Mouse (Mus musculus) lung, postnatal 10 days (tissue): Measurements from ENCODE around the gene 1700022I11Rik.

ENCODE experiments used
- DNase-seq: peaks from one replicate; pipeline ENCODE4 v3.0.0; 2021

Gene 1700022I11Rik

DNA sequence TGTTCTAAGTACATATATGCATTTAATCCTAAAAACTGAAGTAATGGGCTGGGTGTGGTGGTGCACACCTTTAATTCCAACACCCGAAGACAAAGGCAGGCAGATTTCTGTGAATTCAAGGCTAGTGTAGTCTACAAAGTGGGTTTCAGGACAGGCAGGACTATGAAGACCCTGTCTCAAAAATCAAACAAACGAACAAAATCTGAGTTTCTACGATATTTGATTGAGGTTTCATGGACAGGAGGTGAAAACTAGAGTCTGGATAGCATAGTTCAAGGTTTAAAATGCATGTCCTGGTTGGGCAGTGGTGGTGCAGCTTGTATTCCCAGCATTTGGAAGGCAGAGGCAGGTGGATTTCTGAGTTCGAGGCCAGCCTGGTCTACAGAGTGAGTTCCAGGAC lies at the start of gene 1700022I11Rik:
Gene 1700022I11Rik, plus strand, starts transcription at position 301 of the 400 bp plus-strand sequence.
- no peak for DNase-seq

DNA sequence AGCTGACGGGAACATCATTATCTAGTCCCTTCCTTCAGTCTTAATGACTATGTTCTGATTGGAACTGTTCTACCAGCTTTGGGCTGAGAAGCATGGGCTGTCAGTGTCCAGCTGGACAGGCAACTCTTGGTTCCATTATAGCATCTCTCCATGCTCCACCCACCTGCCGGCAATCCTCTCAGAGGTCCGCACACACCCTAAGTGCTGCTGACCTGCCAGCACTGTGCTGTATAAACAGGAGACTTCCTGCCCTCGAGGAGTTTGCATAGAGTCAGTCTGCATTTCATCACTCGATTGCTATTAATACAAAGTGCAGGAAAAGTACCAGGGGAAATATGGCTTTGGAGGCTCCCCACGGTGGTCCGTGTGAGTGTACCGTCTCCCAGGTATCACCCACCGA lies 48.7 kb upstream of the 1700022I11Rik start:
- no peak for DNase-seq

DNA sequence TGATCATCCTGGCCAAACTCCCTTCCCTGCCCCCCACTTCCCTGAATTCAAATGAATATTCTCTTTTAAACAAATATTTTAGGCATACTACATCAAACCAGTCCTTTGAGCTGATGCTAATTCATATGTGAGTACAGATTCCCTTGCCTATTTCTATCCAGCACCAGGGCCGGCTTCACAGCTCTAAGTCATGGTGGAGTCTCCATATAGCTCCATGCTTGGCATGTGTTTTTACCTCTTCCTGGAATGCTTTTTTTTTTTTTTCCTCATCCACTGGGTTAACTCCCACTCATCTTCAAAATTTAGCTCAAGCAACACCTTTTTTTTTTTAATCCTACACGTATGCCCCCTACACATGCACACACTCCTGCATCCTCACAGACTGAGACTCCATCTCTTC lies 47.9 kb upstream of the 1700022I11Rik start:
- DNase-seq, result no peak

DNA sequence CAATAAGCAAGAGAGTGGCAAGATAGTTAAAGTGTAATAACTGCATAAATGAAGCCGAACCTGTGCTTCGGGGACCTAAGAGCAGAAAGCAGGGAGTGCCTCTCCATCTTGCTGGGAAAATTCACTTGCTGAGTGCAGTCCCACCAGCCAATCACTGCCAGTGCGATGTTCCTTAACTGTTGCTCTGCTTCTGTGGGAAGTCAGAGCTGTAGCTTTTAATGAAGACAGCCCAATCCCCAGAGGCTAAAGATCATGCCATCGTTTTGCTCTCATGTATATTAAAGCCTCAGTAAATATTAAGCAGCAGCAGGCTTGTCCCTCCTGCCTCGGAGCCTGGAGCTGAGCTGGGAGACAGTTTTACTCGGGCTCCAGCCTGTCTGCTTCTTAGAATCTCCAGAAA lies 47.3 kb upstream of the 1700022I11Rik start:
- no peak for DNase-seq

DNA sequence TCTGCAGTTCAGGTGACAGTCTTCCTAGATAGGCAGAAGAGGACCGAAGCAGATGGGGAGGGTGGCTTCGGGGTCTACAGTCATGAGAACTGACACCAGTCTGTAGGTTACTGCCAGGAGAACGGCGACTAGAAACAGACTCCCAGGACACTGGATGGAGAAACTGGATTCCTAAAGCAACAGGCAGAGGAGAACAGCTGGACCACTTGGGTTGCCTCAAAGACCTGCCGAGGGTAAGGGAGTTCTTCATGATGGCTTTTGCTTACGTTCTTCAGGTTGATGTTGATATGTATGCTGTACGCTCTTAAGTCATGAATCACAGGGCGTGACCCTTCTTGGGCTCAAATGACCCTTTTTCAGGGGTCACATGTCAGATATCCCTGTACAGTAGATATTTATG lies 46.9 kb upstream of the 1700022I11Rik start:
- DNase-seq, result no peak

DNA sequence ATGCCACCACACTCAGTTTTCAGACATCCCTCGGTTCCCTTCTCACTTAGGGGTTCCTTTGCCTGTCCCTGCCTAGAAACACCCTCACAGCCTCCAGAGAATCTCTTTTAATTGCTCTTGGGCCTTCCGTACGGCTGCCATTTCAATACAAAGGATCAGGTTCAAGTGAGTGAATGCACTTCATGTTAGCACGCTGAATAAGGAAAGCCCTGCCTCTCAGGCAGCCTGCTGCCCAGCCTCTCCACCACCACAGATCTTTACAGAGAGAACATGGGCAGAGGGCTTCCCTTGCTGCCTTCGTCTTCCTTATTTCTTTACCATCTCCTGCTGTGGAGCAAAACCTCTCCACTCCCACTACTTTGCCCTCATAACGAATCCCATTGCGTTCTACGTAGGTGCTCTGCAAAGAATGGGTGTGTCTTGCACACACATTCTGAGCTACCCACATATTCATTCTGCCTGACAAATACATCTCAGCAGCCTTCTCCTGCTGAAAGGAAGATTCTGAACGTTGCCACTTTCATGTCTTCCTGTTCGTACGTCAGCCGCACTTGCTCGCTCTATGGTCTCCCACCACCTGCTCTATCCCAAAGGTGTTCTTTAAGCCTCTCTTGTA lies 45.2 kb upstream of the 1700022I11Rik start:
- no peak for DNase-seq

DNA sequence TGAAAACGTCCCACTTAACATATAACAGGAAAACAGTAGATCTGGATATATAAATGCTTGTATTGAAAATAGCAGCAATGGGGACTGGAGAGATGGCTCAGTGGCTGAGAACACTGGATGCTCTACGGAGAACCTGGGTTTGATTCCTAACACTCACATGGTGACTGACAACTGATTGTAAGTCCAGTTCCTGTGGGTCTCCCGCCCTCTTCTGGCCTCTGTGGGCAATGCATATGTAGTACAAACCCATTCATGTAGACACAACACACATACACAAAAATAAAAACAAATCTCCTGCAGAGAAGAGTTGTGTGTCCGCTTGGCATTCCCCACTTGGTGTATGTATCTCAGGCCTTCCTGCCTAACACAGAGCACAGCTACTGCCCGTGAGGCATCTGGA lies 41.2 kb upstream of the 1700022I11Rik start:
- no peak for DNase-seq

DNA sequence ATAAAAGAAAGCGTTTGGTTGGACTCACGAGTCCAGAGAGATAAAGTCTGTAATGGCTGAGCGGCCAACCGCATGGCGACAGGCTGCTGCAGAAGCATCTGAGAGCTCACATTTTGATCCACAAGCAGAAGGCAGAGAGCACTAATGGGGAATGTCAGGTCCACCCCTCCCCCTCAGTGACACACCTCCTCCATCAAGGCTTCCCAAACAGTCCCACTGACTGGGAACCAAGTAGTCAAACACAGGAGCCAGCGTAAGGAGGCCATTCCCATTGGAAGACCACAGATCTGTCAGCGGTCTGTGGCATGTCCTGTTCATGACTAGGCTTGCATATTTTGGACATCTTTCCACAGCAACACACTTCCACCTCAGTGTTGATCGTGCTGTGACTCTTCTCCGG lies 40.5 kb upstream of the 1700022I11Rik start:
- DNase-seq, result no peak

DNA sequence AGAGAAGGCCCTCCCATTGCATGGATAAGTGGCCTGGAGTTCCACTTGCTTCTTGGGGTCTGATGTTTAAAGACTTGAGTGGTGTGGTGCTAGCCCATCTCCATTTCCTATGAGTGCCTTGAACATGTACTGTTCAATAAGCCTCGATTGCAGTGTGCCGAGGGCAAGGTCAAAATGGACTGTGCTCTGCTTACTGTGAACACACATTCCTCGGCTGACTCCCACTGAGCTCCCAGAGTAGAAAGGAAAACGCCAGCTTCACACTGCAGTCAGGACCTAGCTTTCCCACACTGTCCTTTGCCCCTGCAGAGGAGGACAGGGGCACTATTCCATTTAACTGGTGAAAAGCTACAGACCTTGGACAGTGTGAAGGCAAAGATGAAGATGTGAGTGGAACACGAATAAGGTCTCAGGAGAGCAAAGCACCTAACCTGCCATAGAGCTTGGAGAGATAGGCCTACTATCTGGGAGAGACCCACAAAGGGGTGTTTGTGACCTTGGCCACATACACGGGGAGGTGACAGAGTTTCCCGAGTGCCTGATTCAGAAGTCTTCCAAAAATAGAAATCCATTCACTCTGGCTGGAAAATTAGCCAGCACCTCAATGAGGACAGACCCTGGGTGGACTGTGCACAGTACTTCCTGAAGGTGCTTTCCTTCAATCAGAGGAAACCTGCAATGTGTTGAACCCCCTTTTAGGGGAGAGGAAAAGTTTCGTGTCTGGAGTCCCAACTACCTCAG lies 37.0 kb upstream of the 1700022I11Rik start:
- no peak for DNase-seq

DNA sequence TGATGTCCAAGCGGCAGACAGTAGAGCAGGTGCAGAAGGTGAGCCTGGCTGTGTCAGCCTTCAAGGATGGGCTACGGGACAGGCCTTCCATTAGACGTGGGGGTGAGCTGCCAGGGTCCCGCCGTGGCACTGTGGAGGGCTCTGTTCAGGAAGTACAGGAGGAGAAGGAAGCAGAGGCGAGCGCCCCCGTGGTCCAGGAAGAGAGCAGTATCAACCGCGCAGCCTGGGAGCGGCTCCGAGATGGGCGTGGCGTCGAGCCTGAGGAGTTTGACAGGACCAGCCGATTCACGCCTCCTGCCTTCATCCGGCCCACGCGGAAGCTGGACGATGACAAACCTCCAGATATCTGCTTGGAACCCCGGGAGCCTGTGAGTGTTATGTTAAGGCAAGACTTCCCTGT lies 35.8 kb upstream of the 1700022I11Rik start:
- DNase-seq, result peak; percentile 83

DNA sequence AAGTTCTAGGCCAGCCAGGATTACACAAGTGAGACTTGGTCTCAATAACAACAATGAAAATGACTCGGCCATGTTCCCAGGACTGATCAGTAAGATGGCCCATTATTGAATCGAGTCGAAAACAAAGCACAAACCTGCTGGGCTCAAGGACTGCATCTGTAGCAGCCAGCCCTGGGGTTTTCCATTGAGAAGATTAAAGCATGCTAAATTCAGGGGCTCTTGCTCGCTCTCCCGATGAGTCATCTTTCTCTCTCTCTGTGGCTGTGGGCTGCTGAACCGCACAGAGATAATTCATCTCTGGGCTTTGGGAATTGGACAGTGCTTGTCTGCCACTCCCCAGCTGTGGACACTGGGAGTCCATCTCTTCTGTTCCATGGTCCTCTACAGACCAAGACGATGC lies 28.0 kb upstream of the 1700022I11Rik start:
- no peak for DNase-seq

DNA sequence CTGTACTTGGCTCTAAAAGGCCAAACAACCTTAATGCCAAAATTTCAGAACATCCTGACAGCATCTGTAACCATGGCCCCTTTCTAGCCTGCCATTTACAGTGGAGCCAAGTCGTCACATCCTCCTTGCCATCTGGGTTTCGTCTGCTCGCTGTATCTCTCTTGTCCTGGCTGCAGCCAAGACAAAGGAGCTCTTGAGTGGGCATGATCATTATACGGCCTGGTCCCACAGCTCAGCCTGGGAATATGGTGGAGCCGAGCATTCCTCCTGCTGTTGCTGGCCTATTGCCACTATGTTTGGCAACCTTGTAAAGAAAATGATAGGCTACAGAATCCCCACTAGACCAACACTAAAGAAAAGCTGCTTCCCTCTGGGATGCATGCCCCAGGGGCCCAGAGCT lies 26.1 kb upstream of the 1700022I11Rik start:
- no peak for DNase-seq

DNA sequence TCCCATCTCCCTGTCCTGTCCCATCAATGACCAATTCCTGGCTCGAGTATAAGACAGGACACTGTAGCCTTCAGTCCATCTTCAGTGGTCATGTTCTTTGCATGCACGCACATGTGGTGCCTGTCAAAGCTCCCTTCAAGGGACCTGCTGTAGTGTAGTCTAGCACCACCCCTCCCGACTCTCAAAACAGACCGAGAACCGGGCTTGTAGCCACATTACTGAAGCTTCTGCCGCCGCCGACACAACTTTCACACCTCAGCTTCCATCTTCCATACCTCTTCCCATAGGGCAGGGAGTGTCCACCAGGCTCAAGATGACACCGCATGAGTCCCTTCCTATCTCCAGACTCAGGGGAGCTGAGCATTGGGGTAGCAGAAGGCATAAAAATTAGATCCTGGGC lies 25.2 kb upstream of the 1700022I11Rik start:
- no peak for DNase-seq

DNA sequence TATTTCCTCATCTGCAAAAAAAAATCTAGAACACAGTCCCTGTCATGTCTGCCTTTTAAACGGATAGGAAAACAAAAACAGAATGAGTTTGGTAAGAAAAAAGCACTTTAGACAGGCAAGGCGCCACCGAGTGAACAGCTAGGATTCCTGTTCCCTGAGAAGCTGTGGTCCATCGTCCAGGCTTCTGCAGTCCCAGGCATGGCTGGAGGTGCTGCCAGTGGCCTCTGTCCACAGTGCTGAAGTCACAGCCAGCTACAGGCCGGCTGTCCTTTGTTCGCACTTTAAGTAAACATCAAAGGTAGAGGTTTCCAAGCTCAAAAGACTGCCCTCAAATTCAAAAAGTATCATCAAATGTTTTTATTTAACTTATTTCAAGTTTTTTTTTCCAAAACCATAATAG lies 24.4 kb upstream of the 1700022I11Rik start:
- DNase-seq, result peak; percentile 44

DNA sequence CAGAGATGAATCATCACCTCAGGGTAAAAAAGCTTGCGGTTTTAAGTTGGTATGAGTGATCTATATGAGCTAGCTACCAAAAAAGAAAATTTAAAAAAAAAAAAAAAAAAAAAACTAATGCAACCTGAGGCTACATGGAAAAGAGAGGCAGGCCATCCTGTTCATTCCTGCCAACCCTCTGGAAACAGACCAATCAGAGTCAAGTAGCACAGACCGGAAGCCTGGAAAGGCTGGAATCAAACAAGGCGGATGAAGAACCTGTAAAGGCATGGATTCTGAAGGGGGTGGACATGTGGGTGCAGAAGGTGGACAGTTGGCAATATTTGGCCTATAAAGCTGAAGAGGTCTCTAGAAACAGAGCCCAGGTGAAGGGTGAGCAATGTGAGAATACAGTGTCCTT lies 24.0 kb upstream of the 1700022I11Rik start:
- no peak for DNase-seq

DNA sequence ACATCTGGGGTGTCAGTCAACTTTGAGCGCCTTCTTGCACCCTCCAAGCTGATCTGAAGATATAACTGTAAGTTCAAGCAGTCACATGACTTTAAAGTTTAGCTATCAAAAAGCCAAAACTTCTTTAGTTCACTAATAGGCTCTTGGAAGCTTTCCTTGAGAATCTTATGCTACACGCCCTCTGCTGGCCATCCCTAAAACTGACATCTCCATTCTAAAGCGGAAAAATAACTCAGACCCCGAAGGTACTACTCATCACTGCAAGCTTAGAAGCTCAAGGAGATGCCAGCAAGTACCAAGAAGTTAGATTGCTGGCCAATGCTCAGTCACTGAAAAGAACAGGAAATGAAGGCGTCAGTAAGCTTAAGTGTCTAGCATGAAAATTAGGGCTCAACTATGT lies 23.5 kb upstream of the 1700022I11Rik start:
- peak; percentile 69 for DNase-seq

DNA sequence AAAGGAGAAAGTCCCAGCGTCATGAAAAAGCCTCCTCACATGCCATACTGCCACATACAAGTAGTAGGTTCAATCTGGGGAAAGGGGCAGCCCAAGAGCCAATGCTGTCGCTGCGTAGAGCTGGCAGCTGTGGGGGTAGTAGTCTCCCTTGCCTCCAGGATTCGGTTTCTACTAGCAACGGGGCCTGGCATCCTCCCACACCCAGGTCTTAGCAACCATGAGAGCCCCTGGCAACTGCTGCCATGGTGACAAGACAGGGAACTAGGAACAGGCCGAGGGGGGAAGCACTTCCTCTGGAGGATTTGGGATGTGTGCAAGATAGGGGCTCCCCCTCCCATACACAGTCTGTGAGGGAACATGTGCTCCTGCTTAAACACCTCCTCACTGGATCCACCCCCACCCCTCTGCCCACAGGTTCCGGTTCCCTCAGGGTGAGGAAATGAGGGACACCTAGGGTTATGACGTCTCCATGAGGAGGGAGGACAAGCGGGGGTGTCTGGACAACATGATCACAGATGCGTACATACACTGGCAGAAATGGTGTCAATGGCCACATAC lies 22.6 kb upstream of the 1700022I11Rik start:
- no peak for DNase-seq

DNA sequence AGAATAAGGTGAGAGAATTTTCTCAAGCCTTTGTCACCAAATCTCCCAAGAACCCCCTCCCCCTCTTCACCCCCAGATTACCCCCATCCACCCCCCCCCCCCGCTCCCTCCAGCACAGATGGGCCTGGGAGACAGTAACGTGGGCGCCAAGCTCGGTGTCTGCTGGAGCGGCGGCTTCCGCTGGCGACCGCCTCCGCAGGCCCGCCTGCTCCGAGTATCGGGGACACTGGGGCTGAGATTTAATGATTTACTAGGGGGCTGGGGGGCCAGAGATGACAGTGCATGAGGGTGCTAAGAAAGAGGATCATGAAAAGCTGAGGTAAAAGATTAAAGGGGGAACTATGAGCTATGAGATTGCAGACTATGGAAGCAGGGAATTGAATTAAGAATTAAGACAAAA lies 20.9 kb upstream of the 1700022I11Rik start:
- DNase-seq, result no peak

DNA sequence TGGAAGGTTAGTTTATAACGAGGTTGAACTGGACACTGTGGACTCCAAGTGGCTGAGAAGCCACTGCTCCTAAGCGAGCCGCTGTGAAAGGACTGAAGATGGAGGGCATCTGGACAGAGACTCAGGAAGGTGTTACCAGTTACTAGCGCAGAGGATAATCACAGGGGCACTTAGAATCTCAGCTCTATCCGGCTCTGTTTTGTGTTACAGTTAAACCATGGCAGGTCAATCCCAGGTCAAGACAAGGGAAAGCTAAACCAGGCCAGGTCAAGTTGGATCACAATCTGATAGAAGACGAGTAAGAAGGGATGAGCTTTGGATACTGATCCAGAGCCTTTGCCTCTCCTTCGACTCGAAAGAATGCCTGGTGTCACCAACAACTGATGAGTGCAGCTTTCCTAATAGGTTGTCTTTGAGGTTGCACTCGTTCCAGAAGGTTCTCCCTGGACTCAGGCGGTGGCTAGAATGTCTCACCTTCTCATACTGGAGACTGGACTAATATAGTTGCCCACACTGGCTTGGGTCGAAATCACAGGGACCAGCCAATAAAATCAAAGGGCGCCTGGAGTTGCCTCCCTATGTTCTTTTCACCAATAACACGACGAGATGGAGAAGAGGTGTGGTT lies 20.2 kb upstream of the 1700022I11Rik start:
- no peak for DNase-seq

DNA sequence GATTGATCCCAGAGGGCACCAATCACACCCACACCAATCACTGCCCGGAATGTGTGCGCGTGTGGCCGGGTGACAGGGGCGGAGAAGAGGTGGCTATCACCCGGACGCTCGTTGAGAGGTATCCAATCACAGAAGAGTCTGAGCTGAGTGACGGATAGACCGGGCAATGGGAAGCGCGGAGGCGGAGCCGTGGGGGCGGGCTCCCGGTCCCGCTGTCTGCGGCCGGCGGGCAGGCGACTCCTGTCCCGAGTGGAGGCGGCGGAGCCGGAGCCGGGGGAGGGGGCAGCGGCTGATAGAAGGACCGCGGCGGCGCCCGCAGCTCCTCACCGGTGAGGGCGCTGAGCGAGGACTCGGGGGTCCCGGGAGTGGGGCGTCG lies 19.7 kb upstream of the 1700022I11Rik start, which contains the start of gene Dnajb5:
Gene Dnajb5, plus strand, starts transcription at position 139 of the 376 bp plus-strand sequence.
- peak; percentile 98 for DNase-seq

DNA sequence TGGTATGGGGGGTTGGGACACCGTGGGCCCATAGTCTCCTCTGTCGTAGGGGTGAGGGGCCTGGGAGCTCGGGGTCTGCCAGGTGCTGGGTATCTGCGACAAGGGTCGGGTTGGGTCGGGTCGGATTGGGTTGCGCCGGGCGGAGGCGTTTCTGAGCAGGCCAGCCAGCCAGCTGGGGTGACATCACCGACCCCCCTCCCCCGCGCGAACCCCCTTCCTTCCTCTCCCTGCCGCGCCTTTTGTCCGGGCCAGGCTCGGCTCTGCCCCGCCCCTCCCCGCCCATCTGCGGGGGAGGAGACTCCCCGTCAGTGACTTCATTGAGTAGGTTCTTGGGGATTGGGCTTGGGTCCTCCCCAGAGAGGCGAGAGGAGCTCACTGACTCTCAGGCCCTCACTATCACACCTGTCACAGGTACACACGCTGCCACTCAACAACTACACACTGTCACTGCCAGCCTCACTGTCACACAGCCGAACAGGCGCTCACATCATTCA lies 19.3 kb upstream of the 1700022I11Rik start:
- peak; percentile 97 for DNase-seq

DNA sequence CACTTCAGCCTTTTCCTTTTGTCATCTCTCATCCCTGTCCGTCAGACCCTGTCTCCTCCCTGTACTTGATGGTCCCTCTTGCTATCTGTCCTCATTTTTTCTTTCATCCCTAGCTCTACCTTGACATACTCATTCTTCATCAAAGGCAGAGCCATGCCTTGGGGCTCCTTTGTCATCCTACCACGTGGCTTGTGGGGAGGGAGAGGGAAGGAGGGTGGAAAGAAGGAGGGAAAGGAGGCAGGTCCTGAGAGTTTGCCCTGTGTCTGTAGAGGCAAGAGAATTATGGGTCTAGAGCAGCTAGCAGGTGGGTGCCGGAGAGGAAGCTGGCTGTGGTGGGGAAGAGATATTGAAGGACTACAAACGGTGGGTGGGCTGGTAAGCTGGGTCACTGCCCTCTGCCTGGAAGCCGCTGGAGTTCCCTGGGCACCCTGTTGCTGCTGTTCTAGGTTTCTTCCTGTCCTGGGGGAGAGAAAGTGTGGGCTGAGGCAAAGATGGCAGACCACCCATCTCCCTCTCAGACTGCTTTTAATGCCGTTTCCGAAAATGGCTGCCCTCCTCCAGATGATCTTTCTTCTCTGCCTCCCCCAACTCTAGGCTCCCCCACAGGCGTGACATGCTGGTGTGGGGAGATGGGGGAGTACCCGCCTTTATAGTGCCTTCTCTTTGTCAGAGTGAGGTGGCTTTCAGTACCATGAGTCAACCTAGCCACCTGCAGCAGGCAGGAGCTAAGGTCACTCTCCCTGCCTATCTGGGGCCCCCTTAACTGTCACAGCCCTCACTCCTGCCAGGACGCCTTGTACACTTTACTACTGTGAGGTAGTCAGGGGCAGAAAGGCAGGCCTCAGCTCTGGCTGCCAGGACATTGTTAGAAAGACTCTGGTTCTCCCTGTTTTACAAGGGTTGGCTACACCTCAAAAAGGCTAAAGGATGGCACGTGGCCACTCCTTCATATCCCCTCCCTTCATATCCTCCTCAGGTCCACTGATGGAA lies 17.9 kb upstream of the 1700022I11Rik start:
- DNase-seq, result no peak

DNA sequence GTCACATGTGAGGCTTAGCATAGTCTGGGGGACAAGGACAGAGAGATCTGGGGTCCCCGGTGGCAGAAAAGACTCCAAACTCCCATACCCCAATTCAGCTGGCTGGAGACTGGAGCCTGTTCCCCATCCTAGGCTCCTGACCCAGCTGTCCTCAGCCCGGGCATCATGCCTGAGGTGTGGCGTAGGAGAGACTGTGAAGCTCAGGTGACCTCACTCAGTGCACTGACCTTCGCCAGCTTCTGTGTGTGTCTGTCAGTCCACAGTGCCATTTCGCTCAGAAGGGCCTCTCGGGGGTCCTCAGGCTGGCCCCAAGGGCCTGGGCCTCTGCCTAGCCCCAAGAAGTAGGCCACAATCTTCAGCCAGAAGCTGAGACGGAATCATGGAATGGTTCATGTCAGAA lies 16.8 kb upstream of the 1700022I11Rik start:
- DNase-seq, result no peak
